Comparison of ENCODE assay signal across 18 mouse cellular contexts in the genomic region with DNA sequence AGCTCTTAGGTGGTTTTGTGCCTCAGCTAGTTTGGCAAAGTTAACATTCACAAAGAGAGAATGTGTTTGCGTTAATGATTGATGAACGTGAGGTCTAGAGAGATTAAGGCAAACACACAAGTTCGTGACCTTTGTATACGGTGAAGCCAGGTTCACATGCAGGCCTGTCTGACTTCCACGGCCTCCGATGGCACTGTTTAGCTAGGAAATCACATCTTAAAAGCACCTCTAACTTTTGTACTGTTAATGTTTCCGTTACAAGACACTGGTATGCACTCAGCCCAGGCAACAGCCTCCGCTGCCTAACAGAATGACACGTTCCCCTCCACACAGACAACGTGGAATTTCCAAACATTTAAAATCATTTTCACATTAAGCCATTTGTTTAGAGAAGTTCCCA.
DNase-seq lines count a peak whose midpoint lies in the region; ATAC-seq and TF ChIP-seq lines count a peak whose summit lies in the region.
"Had no signal": no experiment of that assay in that cellular context is flagged by ENCODE, and none has a peak within 500 bp of the region (broad histone marks: within the 10 kb centered on the region; RNA-seq: fewer than 3 reads in every experiment).

No protein-coding gene starts in this region.

- H3K4me2 ChIP-seq in intestine, postnatal 0 days (replicated peaks; ENCODE audit: low read depth): peak overlapping the region; percentile 43
- no peak overlapping the region for H3K4me2 ChIP-seq in liver, embryonic 16.5 days (ENCODE audit: low read depth, low read length)
- H3K4me2 ChIP-seq: embryonic facial prominence, embryonic 12.5 days; forebrain, embryonic 12.5 days; neural tube, embryonic 12.5 days had no signal

- H3K4me3 ChIP-seq in intestine, postnatal 0 days (ENCODE audit: low read depth, low read length): no peak overlapping the region
- no peak overlapping the region for H3K4me3 ChIP-seq in liver, embryonic 16.5 days (ENCODE audit: low read depth, low read length)
- no peak overlapping the region for H3K4me3 ChIP-seq in midbrain, embryonic 10.5 days
- H3K4me3 ChIP-seq: embryonic facial prominence, embryonic 12.5 days; forebrain, embryonic 12.5 days; neural tube, embryonic 12.5 days had no signal

- peak; percentile 62 for DNase-seq in Patski (ENCODE audit: low read depth, low spot score)
- DNase-seq in kidney, postnatal 14 days: peak; percentile 72
- no peak for DNase-seq in testis, postnatal 10 days (ENCODE audit: low spot score)
- no peak for DNase-seq in spleen, postnatal 4 days (ENCODE audit: low spot score in 2 of 2)
- DNase-seq in midbrain, embryonic 10.5 days (ENCODE audit: low spot score): no peak
- DNase-seq in right cerebral cortex, postnatal 36 days (ENCODE audit: low spot score in 2 of 2): no peak
- DNase-seq: cerebellum, adult 2 months; heart, postnatal 36 days; retina, postnatal 1 day; thymus, postnatal 14 days had no signal

- POLR2A ChIA-PET in Patski (lab: Charles Lee): no interaction called here

- 0 out of 2 replicates have a peak overlapping the region, but pooled peaks have one; percentile 35 for H3K27ac ChIP-seq in intestine, postnatal 0 days (ENCODE audit: low read depth, low read length)
- peak overlapping the region; percentile 49; the same call in 1 of the 2 replicates for H3K27ac ChIP-seq in liver, embryonic 16.5 days (ENCODE audit: low read length)
- no peak overlapping the region for H3K27ac ChIP-seq in midbrain, embryonic 10.5 days (replicated peaks)
- H3K27ac ChIP-seq: embryonic facial prominence, embryonic 12.5 days; forebrain, embryonic 12.5 days; macrophage; neural tube, embryonic 12.5 days had no signal

- in situ Hi-C loops in Patski (cut with MboI; ENCODE audit: low pct_unique_long_range_greater_than_20kb): no loop called here

- H3K9me3 ChIP-seq in intestine, postnatal 0 days (ENCODE audit: control insufficient read depth): no peaks in the 10 kb centered on the region
- H3K9me3 ChIP-seq in liver, embryonic 16.5 days (replicated peaks; ENCODE audit: control insufficient read depth, low read length): no peaks in the 10 kb centered on the region
- H3K9me3 ChIP-seq in midbrain, embryonic 10.5 days (replicated peaks): no peaks in the 10 kb centered on the region
- H3K9me3 ChIP-seq: embryonic facial prominence, embryonic 12.5 days; forebrain, embryonic 12.5 days; neural tube, embryonic 12.5 days had no signal

- peaks cover 13% of the 10 kb centered on the region; the same call in 1 of the 2 replicates for H3K4me1 ChIP-seq in intestine, postnatal 0 days (replicated peaks; ENCODE audit: control insufficient read depth, insufficient read depth, low read length)
- no peaks in the 10 kb centered on the region; the same call in none of the 2 replicates for H3K4me1 ChIP-seq in liver, embryonic 16.5 days (ENCODE audit: control insufficient read depth, low read depth, low read length)
- H3K4me1 ChIP-seq in midbrain, embryonic 10.5 days: no peaks in the 10 kb centered on the region
- H3K4me1 ChIP-seq: embryonic facial prominence, embryonic 12.5 days; forebrain, embryonic 12.5 days; neural tube, embryonic 12.5 days had no signal

- TF ChIP-seq CTCF in Patski (IDR thresholded peaks at IDR 0.05): no peak
- peak; percentile 44 for TF ChIP-seq CTCF in intestine, postnatal 0 days (IDR thresholded peaks at IDR 0.05; ENCODE audit: low read depth)

- WGBS in intestine, postnatal 0 days: 15% methylated on average over 10 of the region's 10 CpGs
- WGBS in liver, embryonic 16.5 days (ENCODE audit: insufficient replicate concordance): 61% methylated on average over 10 of the region's 10 CpGs
- 89% methylated on average over 10 of the region's 10 CpGs for WGBS in midbrain, embryonic 10.5 days

- ATAC-seq in Patski: no peak
- ATAC-seq in intestine, postnatal 0 days: peak; percentile 74
- peak; percentile 88 for ATAC-seq in liver, embryonic 16.5 days (ENCODE audit: low read depth)
- ATAC-seq: activated CD4-positive, CD25-positive, alpha-beta regulatory T cell, adult 4 months; midbrain, embryonic 16.5 days had no signal

- no peak overlapping the region for H3K9ac ChIP-seq in intestine, postnatal 0 days (ENCODE audit: low read depth, low read length)
- no peak overlapping the region for H3K9ac ChIP-seq in liver, embryonic 16.5 days (ENCODE audit: low read depth, low read length)
- H3K9ac ChIP-seq: embryonic facial prominence, embryonic 12.5 days; forebrain, embryonic 12.5 days; neural tube, embryonic 12.5 days had no signal

- no peaks in the 10 kb centered on the region for H3K36me3 ChIP-seq in intestine, postnatal 0 days (ENCODE audit: control insufficient read depth, insufficient read depth)
- H3K36me3 ChIP-seq in liver, embryonic 16.5 days (ENCODE audit: control insufficient read depth, insufficient read depth): no peaks in the 10 kb centered on the region
- H3K36me3 ChIP-seq in midbrain, embryonic 10.5 days: no peaks in the 10 kb centered on the region
- H3K36me3 ChIP-seq: embryonic facial prominence, embryonic 12.5 days; forebrain, embryonic 12.5 days; neural tube, embryonic 12.5 days had no signal

- CTCF ChIA-PET in Patski (lab: Charles Lee): interaction anchor here (1.1 to 1.4 kb wide), 2 partner anchors 10 to 135 kb away, joined by 3 to 5 read pairs; no protein-coding TSS in a partner anchor

- H3K27me3 ChIP-seq in Patski: no peaks in the 10 kb centered on the region
- H3K27me3 ChIP-seq in intestine, postnatal 0 days (replicated peaks; ENCODE audit: control insufficient read depth, insufficient read depth, low read length): no peaks in the 10 kb centered on the region
- no peaks in the 10 kb centered on the region for H3K27me3 ChIP-seq in liver, embryonic 16.5 days (ENCODE audit: control insufficient read depth, insufficient read depth, low read depth, low read length)
- H3K27me3 ChIP-seq in midbrain, embryonic 10.5 days (ENCODE audit: low read depth, poor library complexity, severe bottlenecking): no peaks in the 10 kb centered on the region
- H3K27me3 ChIP-seq: embryonic facial prominence, embryonic 12.5 days; forebrain, embryonic 12.5 days; neural tube, embryonic 12.5 days had no signal

Comparison
In these comparisons a context has a peak if more than half of its experiments do, and no peak if none do; other contexts are left out.
1. DNase-seq: peak in Patski (single experiment) and kidney, postnatal 14 days (single experiment); none in testis, postnatal 10 days (single experiment), spleen, postnatal 4 days (0 of 2), midbrain, embryonic 10.5 days (single experiment) and right cerebral cortex, postnatal 36 days (0 of 2).